Mouse (Mus musculus) hindbrain, embryonic 11.5 days (tissue): ENCODE results near the gene Rpp14. TPM values are rescaled to one million over a fixed set of nuclear protein-coding genes. Genes with fewer than 3 reads are reported as not detected.
A peak's percentile ranks its signal among the peaks of the same experiment; 100 is the strongest.

Source experiments
- ATAC-seq: fragments of 200-750 bp; cut with Nextera tagmentation; 2 replicates; pipeline ENCODE4 v1.8.0; 2017; ENCODE audit warnings: mild to moderate bottlenecking, moderate TSS enrichment, moderate library complexity; ENCODE audit not compliant: low FRiP score
- DNase-seq: peaks from one replicate; pipeline ENCODE4 v3.0.0-alpha.2; 2015; ENCODE audit warnings: low spot score
- H3K27ac ChIP-seq: fragments of 300-500 bp; sonication (generic); 2 replicates; pipeline ENCODE4 v1.5.1; 2014; ENCODE audit warnings: mild to moderate bottlenecking, low read depth, low read length
- H3K27me3 ChIP-seq: fragments of 300-500 bp; sonication (generic); 2 replicates; pipeline ENCODE4 v1.6.1; 2014; ENCODE audit warnings: mild to moderate bottlenecking, low read length, moderate library complexity, mixed read lengths; ENCODE audit not compliant: control insufficient read depth, insufficient read depth
- H3K36me3 ChIP-seq: fragments of 300-500 bp; sonication (generic); 2 replicates; pipeline ENCODE4 v1.6.1; 2014; ENCODE audit warnings: mild to moderate bottlenecking, low read length, moderate library complexity, mixed read lengths; ENCODE audit not compliant: control insufficient read depth, insufficient read depth
- H3K4me1 ChIP-seq: fragments of 300-500 bp; sonication (generic); replicated peaks from 2 replicates; pipeline ENCODE4 v1.6.1; 2014; ENCODE audit warnings: low read length, mixed read lengths; ENCODE audit not compliant: control insufficient read depth, insufficient read depth
- H3K4me2 ChIP-seq: fragments of 300-500 bp; sonication (generic); replicated peaks from 2 replicates; pipeline ENCODE4 v1.6.1; 2014; ENCODE audit warnings: mild to moderate bottlenecking, low read depth, low read length
- H3K4me3 ChIP-seq: fragments of 300-500 bp; sonication (generic); 2 replicates; pipeline ENCODE4 v1.5.1; 2014; ENCODE audit warnings: low read depth, low read length
- H3K9ac ChIP-seq: fragments of 300-500 bp; sonication (generic); 2 replicates; pipeline ENCODE4 v1.6.1; 2014; ENCODE audit warnings: low read depth, low read length
- H3K9me3 ChIP-seq: fragments of 300-500 bp; sonication (generic); 2 replicates; pipeline ENCODE4 v1.6.1; 2016; ENCODE audit warnings: low read length; ENCODE audit not compliant: control insufficient read depth
- WGBS: fragments of 180-500 bp; shearing (Covaris S2); extraction: QIAGEN DNeasy Blood & Tissue Kit; methylation state at CpG from one replicate; pipeline ENCODE4 v1.1.7; 2014; 5-methylcytosine and 5-hydroxymethylcytosine counted together
- polyA plus RNA-seq: library from polyadenylated mRNA; unstranded; fragments of >200 nt; fragmentation: Nextera tagmentation; extraction: Ambion mirVana; gene quantifications from 2 replicates; pipeline ENCODE4 v1.2.1, GENCODE M21; 2014

The Rpp14 gene
- polyA plus RNA-seq, 1 experiment from 2014 or later = 56.9 TPM

GRCm38 (mm10) chr14:8051869-8052268, 28.3 kb upstream of the Rpp14 start:
- no peak for DNase-seq
- Histone ChIP-seq H3K9me3 (no peaks in the 10 kb centered on the region), H3K9ac (no peak overlapping the region), H3K36me3 (no peaks in the 10 kb centered on the region), H3K4me2 (no peak overlapping the region), H3K27me3 (no peaks in the 10 kb centered on the region), H3K4me1 (no peaks in the 10 kb centered on the region), H3K4me3 (no peak overlapping the region), H3K27ac (no peak overlapping the region)
- no peak for ATAC-seq
- WGBS = 95% methylated on average over 2 of the region's 2 CpGs

- Histone ChIP-seq H3K9ac (no peak overlapping the region), H3K36me3 (no peaks in the 10 kb centered on the region), H3K27me3 (no peaks in the 10 kb centered on the region), H3K4me1 (no peaks in the 10 kb centered on the region), H3K27ac (no peak overlapping the region), H3K4me3 (no peak overlapping the region), H3K4me2 (no peak overlapping the region), H3K9me3 (no peaks in the 10 kb centered on the region)
- DNase-seq (no peak), ATAC-seq (no peak)
- WGBS = 99% methylated on average over 7 of the region's 7 CpGs
Measured at GRCm38 (mm10) chr14:8052661-8053060, 27.5 kb upstream of the Rpp14 start.

- ATAC-seq = no peak
- WGBS = 17% methylated on average over 17 of the region's 17 CpGs
Measured at GRCm38 (mm10) chr14:8054310-8055102, 25.7 kb upstream of the Rpp14 start.

GRCm38 (mm10) chr14:8056076-8056475, 24.1 kb upstream of the Rpp14 start:
- Histone ChIP-seq H3K27me3 (no peaks in the 10 kb centered on the region), H3K27ac (no peak overlapping the region), H3K9ac (no peak overlapping the region), H3K4me2 (no peak overlapping the region), H3K9me3 (no peaks in the 10 kb centered on the region), H3K4me1 (no peaks in the 10 kb centered on the region), H3K36me3 (no peaks in the 10 kb centered on the region), H3K4me3 (no peak overlapping the region)
- ATAC-seq = no peak
- 94% methylated on average over 5 of the region's 5 CpGs for WGBS
- no peak for DNase-seq

More at GRCm38 (mm10) chr14:8054310-8055102, 25.7 kb upstream of the Rpp14 start:
- Histone ChIP-seq H3K27me3 (no peaks in the 10 kb centered on the region), H3K36me3 (no peaks in the 10 kb centered on the region), H3K9me3 (no peaks in the 10 kb centered on the region), H3K27ac (no peak overlapping the region), H3K4me1 (no peaks in the 10 kb centered on the region), H3K9ac (no peak overlapping the region), H3K4me3 (no peak overlapping the region), H3K4me2 (no peak overlapping the region)
- peak; percentile 15 for DNase-seq

- no peak for DNase-seq
- Histone ChIP-seq H3K4me2 (no peak overlapping the region), H3K9me3 (no peaks in the 10 kb centered on the region), H3K4me1 (peaks cover 3% of the 10 kb centered on the region; the same call in 1 of the 2 replicates), H3K27ac (no peak overlapping the region), H3K36me3 (no peaks in the 10 kb centered on the region), H3K27me3 (no peaks in the 10 kb centered on the region), H3K4me3 (no peak overlapping the region), H3K9ac (no peak overlapping the region)
- WGBS = 93% methylated on average over 7 of the region's 7 CpGs
- ATAC-seq = no peak
Measured at GRCm38 (mm10) chr14:8059938-8060337, 20.2 kb upstream of the Rpp14 start.

GRCm38 (mm10) chr14:8062076-8062475, 18.1 kb upstream of the Rpp14 start:
- H3K27me3 ChIP-seq = no peaks in the 10 kb centered on the region
- H3K27ac ChIP-seq = no peak overlapping the region
- ATAC-seq (peak; percentile 71; the same call in 1 of the 2 replicates), DNase-seq (peak; percentile 44)
- no peaks in the 10 kb centered on the region for H3K9me3 ChIP-seq
- H3K36me3 ChIP-seq = no peaks in the 10 kb centered on the region
- no peak overlapping the region for H3K4me2 ChIP-seq
- 29% methylated on average over 3 of the region's 3 CpGs for WGBS
- H3K9ac ChIP-seq = no peak overlapping the region
- H3K4me3 ChIP-seq = no peak overlapping the region
- H3K4me1 ChIP-seq = peaks cover 3% of the 10 kb centered on the region; the same call in 1 of the 2 replicates

GRCm38 (mm10) chr14:8062537-8063301, 17.4 kb upstream of the Rpp14 start:
- no peak overlapping the region for H3K27ac ChIP-seq
- H3K27me3 ChIP-seq = no peaks in the 10 kb centered on the region
- H3K36me3 ChIP-seq = no peaks in the 10 kb centered on the region
- ATAC-seq (no peak), DNase-seq (no peak)
- no peaks in the 10 kb centered on the region for H3K9me3 ChIP-seq
- no peak overlapping the region for H3K9ac ChIP-seq
- 47% methylated on average over 3 of the region's 3 CpGs for WGBS
- H3K4me1 ChIP-seq = peaks cover 3% of the 10 kb centered on the region; the same call in 1 of the 2 replicates
- no peak overlapping the region for H3K4me2 ChIP-seq
- no peak overlapping the region for H3K4me3 ChIP-seq

- 89% methylated on average over 8 of the region's 8 CpGs for WGBS
- Histone ChIP-seq H3K4me1 (peaks cover 3% of the 10 kb centered on the region; the same call in 1 of the 2 replicates), H3K27ac (no peak overlapping the region)
Measured at GRCm38 (mm10) chr14:8063835-8064785, 16.1 kb upstream of the Rpp14 start.

More at GRCm38 (mm10) chr14:8063835-8064785, 16.1 kb upstream of the Rpp14 start:
- Histone ChIP-seq H3K27me3 (no peaks in the 10 kb centered on the region), H3K4me3 (no peak overlapping the region), H3K9ac (no peak overlapping the region), H3K4me2 (no peak overlapping the region), H3K9me3 (no peaks in the 10 kb centered on the region), H3K36me3 (no peaks in the 10 kb centered on the region)
- ATAC-seq (no peak), DNase-seq (no peak)
